Mouse (Mus musculus) midbrain, embryonic 12.5 days (tissue): ENCODE measurements at regions not wholly inside any gene's neighbourhood (a gene's known extent, or its start where the extent isn't known, plus 50 kb on each side); places are given as distances from the start of the nearest gene placed in this dataset.

Experiments
- ATAC-seq: fragments of 200-750 bp; cut with Nextera tagmentation; 2 replicates; pipeline ENCODE4 v1.8.0; 2017; ENCODE audit warnings: low read depth, moderate TSS enrichment, moderate library complexity; ENCODE audit not compliant: low FRiP score
- H3K27ac ChIP-seq: fragments of 300-500 bp; sonication (generic); replicated peaks from 2 replicates; pipeline ENCODE4 v1.5.1; 2016; ENCODE audit warnings: mild to moderate bottlenecking
- H3K27me3 ChIP-seq: fragments of 300-500 bp; sonication (generic); 2 replicates; pipeline ENCODE4 v1.6.1; 2016; ENCODE audit warnings: mild to moderate bottlenecking
- H3K36me3 ChIP-seq: fragments of 300-500 bp; sonication (generic); 2 replicates; pipeline ENCODE4 v1.6.1; 2016
- H3K4me1 ChIP-seq: fragments of 300-500 bp; sonication (generic); 2 replicates; pipeline ENCODE4 v1.6.1; 2016
- H3K4me2 ChIP-seq: fragments of 300-500 bp; sonication (generic); replicated peaks from 2 replicates; pipeline ENCODE4 v1.6.1; 2016; ENCODE audit warnings: mild to moderate bottlenecking, moderate library complexity
- H3K4me3 ChIP-seq: fragments of 300-500 bp; sonication (generic); 2 replicates; pipeline ENCODE4 v1.5.1; 2016; ENCODE audit warnings: mild to moderate bottlenecking
- H3K9ac ChIP-seq: fragments of 300-500 bp; sonication (generic); replicated peaks from 2 replicates; pipeline ENCODE4 v1.6.1; 2016; ENCODE audit warnings: mild to moderate bottlenecking, moderate library complexity
- H3K9me3 ChIP-seq: fragments of 300-500 bp; sonication (generic); 2 replicates; pipeline ENCODE4 v1.6.1; 2016; ENCODE audit warnings: mild to moderate bottlenecking
- WGBS: fragments of 180-500 bp; shearing (Covaris S2); methylation state at CpG from one replicate; pipeline ENCODE4 v1.1.7; 2016; 5-methylcytosine and 5-hydroxymethylcytosine counted together

DNA sequence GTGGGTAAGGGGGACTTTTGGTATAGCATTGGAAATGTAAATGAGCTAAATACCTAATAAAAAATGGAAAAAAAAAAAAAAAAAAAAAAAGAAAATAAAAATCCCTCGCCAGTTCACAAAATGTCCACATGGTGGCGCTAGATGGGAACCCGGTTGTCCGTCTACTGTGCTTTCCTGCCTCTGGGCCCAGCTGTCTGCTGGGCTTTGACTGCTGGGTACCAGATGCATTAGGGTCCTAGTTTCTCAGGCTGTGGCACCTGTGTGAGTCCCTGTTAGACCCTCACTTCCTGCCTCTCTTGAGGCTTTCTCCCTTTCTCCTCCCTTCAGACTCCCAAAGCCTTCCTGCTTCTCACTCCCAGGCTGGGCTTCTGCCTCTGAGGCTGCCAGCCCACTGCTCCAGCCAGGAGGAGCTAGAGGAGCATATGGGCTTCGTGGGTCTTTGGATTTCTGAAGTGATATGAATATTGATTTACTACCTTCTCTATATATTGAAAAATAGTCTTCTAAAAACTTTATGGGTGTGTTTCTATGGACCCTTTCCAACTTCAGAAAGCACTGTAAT is 145.7 kb upstream of the Syt6 start:
- no peaks in the 10 kb centered on the region for H3K9me3 ChIP-seq

DNA sequence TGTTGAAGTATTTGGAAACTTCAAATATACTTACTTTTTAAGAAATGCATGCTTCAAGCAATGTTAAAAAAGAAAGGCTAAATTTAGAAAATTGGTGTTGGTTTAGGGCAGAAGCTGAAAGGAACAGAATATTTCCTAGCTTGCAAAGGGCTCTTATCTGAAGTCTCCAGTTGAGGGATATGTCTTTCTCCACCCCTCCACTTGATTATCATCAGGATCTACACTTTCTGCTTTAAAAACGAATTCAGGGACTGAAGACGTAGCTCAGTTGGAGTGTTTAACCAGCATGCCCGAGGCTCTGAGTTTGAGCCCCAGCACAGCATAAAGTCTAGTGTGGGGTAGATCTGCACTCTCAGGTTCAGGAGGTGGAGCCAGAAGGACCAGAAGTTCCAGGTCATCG is 144.9 kb upstream of the Syt6 start:
- Histone ChIP-seq H3K27me3 (no peaks in the 10 kb centered on the region), H3K9me3 (no peaks in the 10 kb centered on the region), H3K4me3 (no peak overlapping the region), H3K36me3 (no peaks in the 10 kb centered on the region), H3K27ac (no peak overlapping the region), H3K4me2 (no peak overlapping the region), H3K4me1 (no peaks in the 10 kb centered on the region), H3K9ac (no peak overlapping the region)
- WGBS: 81% methylated on average over 4 of the region's 4 CpGs
- ATAC-seq: no peak

More for the DNA sequence above, 145.7 kb upstream of the Syt6 start:
- Histone ChIP-seq H3K27ac (no peak overlapping the region), H3K4me2 (no peak overlapping the region), H3K4me1 (no peaks in the 10 kb centered on the region), H3K36me3 (no peaks in the 10 kb centered on the region), H3K27me3 (no peaks in the 10 kb centered on the region), H3K9ac (no peak overlapping the region), H3K4me3 (no peak overlapping the region)
- 17% methylated on average over 4 of the region's 5 CpGs for WGBS
- ATAC-seq: no peak

DNA sequence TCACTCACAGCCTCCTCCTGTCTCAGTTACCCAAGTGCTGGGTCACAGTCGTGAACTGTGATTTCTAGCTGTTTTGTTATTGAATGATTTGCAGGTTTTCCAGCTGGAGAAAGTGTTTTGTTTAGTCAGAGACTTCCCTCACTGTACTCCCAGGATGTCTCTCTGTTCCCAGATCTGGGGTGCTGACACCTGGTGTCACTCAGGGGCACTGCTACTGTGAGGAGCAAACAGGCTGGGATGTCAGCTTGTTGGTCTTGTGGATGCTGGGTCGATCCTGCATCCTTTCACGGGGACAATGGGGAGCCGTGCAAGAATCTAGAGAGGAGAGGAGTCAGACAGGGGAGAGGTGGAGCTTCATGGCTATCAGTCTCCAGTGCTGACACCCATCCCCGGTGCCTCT is 142.8 kb upstream of the Syt6 start:
- H3K9me3 ChIP-seq: no peaks in the 10 kb centered on the region
- no peak overlapping the region for H3K27ac ChIP-seq
- no peaks in the 10 kb centered on the region for H3K36me3 ChIP-seq
- ATAC-seq: no peak
- no peak overlapping the region for H3K9ac ChIP-seq
- no peaks in the 10 kb centered on the region for H3K27me3 ChIP-seq
- no peaks in the 10 kb centered on the region for H3K4me1 ChIP-seq
- H3K4me3 ChIP-seq: no peak overlapping the region
- 47% methylated on average over 5 of the region's 5 CpGs for WGBS
- no peak overlapping the region for H3K4me2 ChIP-seq

DNA sequence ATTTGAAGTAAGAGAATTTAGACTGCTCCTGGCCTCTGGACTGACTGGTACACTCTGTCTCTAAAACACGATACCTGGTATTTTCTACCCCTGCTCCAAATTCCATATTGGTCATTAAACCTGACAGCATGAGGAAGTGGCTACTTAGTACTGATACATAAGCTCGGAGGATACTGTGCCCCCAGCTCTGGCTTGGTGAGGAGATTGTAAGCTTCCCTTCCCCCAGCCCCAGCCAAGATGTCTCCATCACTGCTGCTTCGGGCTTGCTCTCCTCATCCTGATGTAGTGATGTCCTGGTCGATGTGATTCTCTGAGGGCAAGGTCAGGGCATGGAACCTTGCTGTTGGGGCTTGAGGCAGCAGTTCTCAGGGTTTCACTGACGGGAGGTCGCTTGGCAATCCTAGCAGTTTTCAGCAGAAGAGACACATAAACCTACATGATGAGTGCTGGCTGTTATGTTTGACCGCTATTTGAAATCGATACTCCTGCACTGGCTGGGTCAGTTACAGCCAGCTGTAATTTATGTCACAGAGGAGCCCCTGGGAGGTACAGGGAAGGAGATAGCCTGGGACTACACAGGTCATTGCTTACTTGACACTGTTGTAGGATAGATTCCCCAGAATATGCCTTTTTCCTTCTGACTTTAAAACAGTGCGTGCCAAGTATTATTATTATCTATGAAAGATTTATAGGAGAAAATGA is 138.0 kb upstream of the Syt6 start:
- H3K4me1 ChIP-seq: no peaks in the 10 kb centered on the region
- no peak overlapping the region for H3K4me2 ChIP-seq
- H3K27me3 ChIP-seq: no peaks in the 10 kb centered on the region
- no peaks in the 10 kb centered on the region for H3K36me3 ChIP-seq
- ATAC-seq: no peak
- WGBS: 84% methylated on average over 9 of the region's 9 CpGs
- no peak overlapping the region for H3K27ac ChIP-seq
- H3K4me3 ChIP-seq: no peak overlapping the region
- no peak overlapping the region for H3K9ac ChIP-seq
- no peaks in the 10 kb centered on the region for H3K9me3 ChIP-seq

DNA sequence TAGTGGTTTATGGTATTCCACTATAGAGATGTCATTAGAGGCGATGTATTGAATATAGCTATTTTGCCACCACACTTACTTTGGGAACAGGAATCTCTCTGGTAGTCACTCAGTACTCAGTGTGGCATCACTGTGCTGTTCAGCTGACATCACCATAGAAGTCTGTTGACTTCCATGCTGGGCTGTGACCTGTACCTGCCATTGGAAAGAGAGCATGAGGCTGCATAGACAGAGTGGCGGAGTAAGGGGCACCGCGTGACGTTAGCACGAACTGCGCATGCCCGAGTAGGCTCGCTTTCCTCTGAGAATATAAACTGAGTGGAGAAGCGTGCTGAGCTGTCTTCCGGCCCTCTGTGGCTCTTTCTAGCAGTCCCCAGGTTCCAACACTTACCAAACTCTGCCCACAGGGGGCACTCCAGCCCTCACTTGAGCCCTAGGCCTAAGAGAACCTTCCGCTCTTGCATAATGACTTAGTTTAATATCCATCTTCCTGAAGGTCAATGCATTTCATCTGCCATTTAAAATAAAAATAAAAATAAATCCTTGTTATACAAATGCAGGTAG is 136.2 kb upstream of the Syt6 start:
- Histone ChIP-seq H3K4me2 (no peak overlapping the region), H3K4me3 (no peak overlapping the region), H3K9ac (no peak overlapping the region), H3K36me3 (no peaks in the 10 kb centered on the region), H3K9me3 (no peaks in the 10 kb centered on the region), H3K27ac (no peak overlapping the region), H3K27me3 (no peaks in the 10 kb centered on the region), H3K4me1 (no peaks in the 10 kb centered on the region)
- 43% methylated on average over 12 of the region's 12 CpGs for WGBS
- ATAC-seq: 0 out of 2 replicates have a peak, but pooled peaks have one; percentile 49

DNA sequence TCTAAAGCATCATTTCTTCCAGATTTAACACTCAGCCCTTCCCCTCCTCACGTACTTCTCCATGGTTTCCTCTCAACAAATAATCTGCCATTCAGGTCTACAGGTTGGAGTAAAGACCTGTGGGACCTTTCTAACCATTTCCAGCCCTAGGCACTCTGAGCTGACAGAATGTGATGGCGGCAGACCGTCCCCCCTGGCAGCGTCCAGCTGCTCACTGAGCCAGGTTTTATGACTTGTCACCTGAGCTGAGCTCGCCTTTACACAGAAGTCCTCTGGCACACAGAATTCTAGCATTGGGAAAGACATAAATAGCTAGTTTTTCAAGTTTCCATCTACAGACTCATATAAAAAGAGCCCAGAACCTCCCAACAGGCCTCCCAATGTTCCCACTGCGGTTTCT is 131.8 kb upstream of the Syt6 start:
- Histone ChIP-seq H3K36me3 (no peaks in the 10 kb centered on the region), H3K4me2 (no peak overlapping the region), H3K4me1 (no peaks in the 10 kb centered on the region), H3K9me3 (no peaks in the 10 kb centered on the region), H3K27me3 (no peaks in the 10 kb centered on the region), H3K9ac (no peak overlapping the region), H3K4me3 (no peak overlapping the region), H3K27ac (no peak overlapping the region)
- WGBS: 91% methylated on average over 6 of the region's 6 CpGs
- no peak for ATAC-seq

DNA sequence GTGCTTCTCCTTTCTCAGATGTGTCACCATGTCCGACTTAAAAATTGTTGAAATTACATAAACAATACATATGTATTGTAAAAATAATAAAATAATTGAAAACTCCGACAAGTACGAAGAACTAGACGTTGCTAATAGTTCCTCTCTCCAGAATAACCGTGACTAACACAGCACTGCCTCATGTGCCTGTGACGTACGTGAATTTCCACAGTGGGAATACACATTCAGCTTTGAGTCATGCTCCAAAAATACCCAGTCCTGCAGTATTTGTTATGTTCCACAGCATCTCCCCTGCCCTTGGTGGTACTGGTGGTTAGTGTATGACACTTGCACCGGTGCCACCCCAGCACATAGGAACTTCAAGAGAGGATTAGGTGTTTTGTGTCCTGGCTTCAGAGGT is 129.2 kb upstream of the Syt6 start:
- H3K9me3 ChIP-seq: no peaks in the 10 kb centered on the region
- no peaks in the 10 kb centered on the region for H3K36me3 ChIP-seq
- H3K4me3 ChIP-seq: no peak overlapping the region
- no peak overlapping the region for H3K9ac ChIP-seq
- H3K27ac ChIP-seq: no peak overlapping the region
- no peak for ATAC-seq
- no peaks in the 10 kb centered on the region for H3K4me1 ChIP-seq
- no peaks in the 10 kb centered on the region for H3K27me3 ChIP-seq
- no peak overlapping the region for H3K4me2 ChIP-seq
- WGBS: 93% methylated on average over 8 of the region's 8 CpGs

DNA sequence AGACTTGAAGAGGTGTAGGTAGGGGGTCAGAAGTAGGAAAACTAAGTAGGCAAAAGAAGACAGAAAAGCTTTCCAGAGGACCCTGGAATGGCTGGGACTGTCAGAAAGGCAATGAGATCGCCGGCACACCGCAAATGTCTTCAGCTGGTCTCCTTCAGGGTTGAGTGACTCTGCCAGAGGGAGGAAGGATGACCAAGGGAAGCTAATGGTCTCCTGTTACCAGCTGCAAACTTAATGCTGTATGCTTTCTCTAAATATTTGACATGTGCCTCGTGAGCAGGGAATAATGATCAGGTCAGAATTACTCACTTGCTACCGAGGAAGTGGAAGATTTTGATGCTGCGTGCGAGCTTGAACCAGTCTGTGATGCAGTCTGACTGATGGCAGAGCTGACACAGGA is 125.2 kb upstream of the Syt6 start:
- no peak overlapping the region for H3K9ac ChIP-seq
- WGBS: 71% methylated on average over 7 of the region's 7 CpGs

DNA sequence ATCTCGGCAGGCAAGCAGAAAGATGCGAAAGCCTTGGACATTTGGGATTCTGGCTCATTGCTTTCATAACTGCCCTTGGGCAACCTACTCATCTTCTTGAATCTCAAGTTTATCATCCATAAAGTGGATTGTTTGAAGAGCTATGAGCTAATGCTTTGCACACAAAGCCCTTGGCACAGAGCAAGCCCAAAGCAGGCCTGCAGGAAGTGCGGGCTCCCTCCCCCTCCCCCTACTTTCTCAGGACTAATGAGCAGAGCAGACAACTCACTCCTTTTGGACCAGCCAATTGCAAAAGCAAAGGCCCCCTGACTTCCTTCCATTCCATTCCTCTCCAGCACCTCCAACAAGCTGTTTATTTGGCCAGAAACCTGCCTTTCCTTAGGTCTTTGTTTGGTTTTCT is 123.1 kb upstream of the Syt6 start:
- ATAC-seq: no peak
- H3K4me3 ChIP-seq: no peak overlapping the region
- H3K27me3 ChIP-seq: no peaks in the 10 kb centered on the region
- H3K27ac ChIP-seq: no peak overlapping the region
- H3K4me1 ChIP-seq: no peaks in the 10 kb centered on the region
- WGBS: 85% methylated on average over 3 of the region's 3 CpGs
- no peaks in the 10 kb centered on the region for H3K9me3 ChIP-seq
- no peak overlapping the region for H3K4me2 ChIP-seq
- no peak overlapping the region for H3K9ac ChIP-seq
- no peaks in the 10 kb centered on the region for H3K36me3 ChIP-seq

More for the DNA sequence above, 125.2 kb upstream of the Syt6 start:
- no peaks in the 10 kb centered on the region for H3K9me3 ChIP-seq
- no peaks in the 10 kb centered on the region for H3K27me3 ChIP-seq
- no peaks in the 10 kb centered on the region for H3K4me1 ChIP-seq
- no peak overlapping the region for H3K27ac ChIP-seq
- ATAC-seq: no peak
- H3K36me3 ChIP-seq: no peaks in the 10 kb centered on the region
- no peak overlapping the region for H3K4me2 ChIP-seq
- no peak overlapping the region for H3K4me3 ChIP-seq

DNA sequence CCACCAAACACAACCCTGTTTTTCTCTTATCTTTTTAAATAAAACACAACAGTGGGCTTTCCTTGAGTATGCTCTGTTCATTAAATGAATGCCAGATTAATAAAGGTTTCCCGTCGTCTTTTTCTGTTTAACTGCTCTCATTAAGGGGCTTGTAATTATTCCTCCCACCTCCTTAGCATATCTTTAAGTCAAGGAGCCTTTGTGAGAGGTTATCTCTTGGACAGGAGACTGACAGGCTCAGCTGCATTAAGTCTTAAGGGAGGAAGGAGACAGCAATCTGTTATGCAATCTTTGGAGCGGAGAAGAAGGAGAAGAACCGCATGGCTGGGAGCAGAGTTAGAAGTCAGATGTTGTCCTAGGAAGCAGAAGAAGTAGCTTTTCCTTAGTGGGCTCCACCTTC is 111.3 kb upstream of the Syt6 start:
- Histone ChIP-seq H3K4me2 (no peak overlapping the region), H3K9me3 (no peaks in the 10 kb centered on the region), H3K27me3 (no peaks in the 10 kb centered on the region), H3K9ac (no peak overlapping the region), H3K4me1 (peaks cover 26% of the 10 kb centered on the region), H3K4me3 (no peak overlapping the region), H3K27ac (no peak overlapping the region), H3K36me3 (no peaks in the 10 kb centered on the region)
- no peak for ATAC-seq
- WGBS: 49% methylated on average over 4 of the region's 4 CpGs

DNA sequence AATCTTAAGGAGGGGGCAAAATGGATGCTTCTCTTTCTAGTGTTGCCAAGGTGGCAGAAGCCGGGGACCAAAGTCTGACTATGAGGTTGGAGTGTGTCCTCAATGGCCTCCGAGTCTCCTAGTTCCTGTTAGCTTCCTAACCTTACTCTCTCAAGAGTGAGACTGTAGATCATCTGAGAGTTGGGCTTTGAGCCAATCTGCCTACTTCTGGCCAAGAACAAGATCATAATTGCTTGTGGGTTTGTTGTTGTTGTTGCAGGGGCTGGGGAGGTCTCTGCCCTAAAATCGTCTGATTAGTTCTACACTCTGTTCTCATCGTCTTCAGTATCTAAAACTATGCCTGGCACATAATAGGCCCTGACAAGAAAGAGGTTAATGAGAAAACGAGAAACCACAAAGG is 110.8 kb upstream of the Syt6 start:
- Histone ChIP-seq H3K27me3 (no peaks in the 10 kb centered on the region), H3K4me3 (no peak overlapping the region), H3K4me1 (peaks cover 26% of the 10 kb centered on the region), H3K36me3 (no peaks in the 10 kb centered on the region), H3K4me2 (no peak overlapping the region), H3K27ac (no peak overlapping the region), H3K9ac (no peak overlapping the region), H3K9me3 (no peaks in the 10 kb centered on the region)
- WGBS: 80% methylated on average over 5 of the region's 5 CpGs
- no peak for ATAC-seq

DNA sequence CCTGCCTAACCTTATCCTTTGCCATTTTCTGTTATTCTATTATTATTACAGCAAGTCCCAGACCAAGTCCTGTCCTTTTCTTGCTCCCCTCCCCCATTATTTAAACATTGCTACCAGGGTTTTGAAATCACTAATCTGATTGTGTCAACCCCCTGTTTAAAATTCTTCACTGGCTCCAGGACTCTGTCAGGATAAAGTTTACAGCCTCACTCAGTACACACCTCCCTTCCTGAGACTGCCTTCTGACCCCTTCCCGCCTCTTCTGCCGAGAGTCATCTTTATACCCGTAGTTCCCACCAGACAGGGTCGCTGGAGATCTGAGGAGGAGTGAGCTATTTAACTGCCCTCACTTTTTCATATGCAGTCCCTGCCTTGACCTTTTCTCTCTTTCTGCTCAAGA is 110.3 kb upstream of the Syt6 start:
- no peaks in the 10 kb centered on the region for H3K27me3 ChIP-seq
- peaks cover 26% of the 10 kb centered on the region for H3K4me1 ChIP-seq
- no peak overlapping the region for H3K27ac ChIP-seq
- no peak overlapping the region for H3K4me3 ChIP-seq
- WGBS: 30% methylated on average over 4 of the region's 4 CpGs
- no peak overlapping the region for H3K4me2 ChIP-seq
- H3K36me3 ChIP-seq: no peaks in the 10 kb centered on the region
- H3K9me3 ChIP-seq: no peaks in the 10 kb centered on the region
- no peak overlapping the region for H3K9ac ChIP-seq
- no peak for ATAC-seq
